In genomic region chr13:94394486-94394885, GRCm38 (mm10) we compare ENCODE assay signal across 15 mouse cellular contexts.
"Had no signal": no experiment of that assay in that cellular context is flagged by ENCODE, and none has a peak within 500 bp of the region (broad histone marks: within the 10 kb centered on the region; RNA-seq: fewer than 3 reads in every experiment).

No protein-coding gene starts in this region.

- H3K9ac ChIP-seq: limb, embryonic 12.5 days; liver, embryonic 14.5 days; midbrain, embryonic 12.5 days; neural tube, embryonic 13.5 days had no signal

- H3K27ac ChIP-seq: limb, embryonic 12.5 days; liver, embryonic 14.5 days; midbrain, embryonic 12.5 days; neural tube, embryonic 13.5 days had no signal

- DNase-seq: kidney, adult 2 months; kidney, postnatal 36 days; layer of hippocampus, adult 9-11 months; layer of hippocampus, postnatal 36 days; lung, adult 18-20 months; retina, postnatal 1 day; right cerebral cortex, postnatal 4 days; spleen, adult 18-20 months; thymus, adult 2 months; thymus, postnatal 25 days had no signal

- ATAC-seq: midbrain, embryonic 16.5 days had no signal

- H3K4me1 ChIP-seq: midbrain, embryonic 12.5 days had no signal

- H3K4me3 ChIP-seq: limb, embryonic 12.5 days; midbrain, embryonic 12.5 days; neural tube, embryonic 13.5 days had no signal

- H3K27me3 ChIP-seq: limb, embryonic 12.5 days; midbrain, embryonic 12.5 days; neural tube, embryonic 13.5 days had no signal

- H3K9me3 ChIP-seq: limb, embryonic 12.5 days; midbrain, embryonic 12.5 days; neural tube, embryonic 13.5 days had no signal

- H3K4me2 ChIP-seq: limb, embryonic 12.5 days; midbrain, embryonic 12.5 days; neural tube, embryonic 13.5 days had no signal
